Mouse (Mus musculus) testis, adult 2 months (tissue): ENCODE measurements at regions not wholly inside any gene's neighbourhood (a gene's known extent, or its start where the extent isn't known, plus 50 kb on each side); places are given as distances from the start of the nearest gene placed in this dataset.

Source experiments
- CTCF ChIP-seq: fragments of 200-500 bp; IDR thresholded peaks from 2 replicates; pipeline ENCODE4 v1.5.1; 2012; ENCODE audit warnings: low read depth, mild to moderate bottlenecking, inconsistent platforms, low read length, moderate library complexity; ENCODE audit not compliant: control insufficient read depth, insufficient read depth, insufficient replicate concordance
- POLR2A ChIP-seq: fragments of 200-500 bp; IDR thresholded peaks from 2 replicates; pipeline ENCODE4 v1.6.1; 2012; ENCODE audit warnings: low read depth, mild to moderate bottlenecking, inconsistent platforms, low read length, moderate library complexity; ENCODE audit not compliant: control insufficient read depth

- no peak for TF ChIP-seq POLR2A
- TF ChIP-seq CTCF: no peak
These were observed 75.4 kb upstream of the Casz1 start for GRCm38 (mm10) chr4:148728800-148729199.
